Mouse (Mus musculus): ENCODE measurements around the gene Ccnb1.

DNA sequence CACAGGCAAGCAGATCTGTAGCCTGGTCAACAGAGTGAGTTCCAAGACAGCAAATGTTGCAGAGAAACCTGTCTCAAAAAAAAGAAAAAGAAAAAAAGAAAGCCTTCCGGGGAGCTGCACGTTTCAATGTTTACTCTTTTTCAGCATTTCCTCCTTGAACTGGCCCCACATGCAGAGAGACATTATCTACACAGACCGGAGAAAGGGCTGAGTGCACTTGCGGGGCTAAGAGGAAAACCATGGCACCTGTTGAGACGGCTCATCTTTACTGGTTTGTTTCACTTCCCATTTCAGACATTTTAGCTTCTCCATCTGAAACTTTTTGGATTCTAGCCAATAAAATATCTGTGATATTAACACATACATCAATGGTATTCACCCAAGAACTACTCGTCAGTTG is 37.9 kb upstream of the Ccnb1 start:
- TF ChIP-seq CTCF (IDR thresholded peaks at IDR 0.05; ENCODE audit: low read depth, low read length) (no peak), POLR2A (IDR thresholded peaks at IDR 0.05; ENCODE audit: extremely low read depth, insufficient read depth, low read length) (no peak)
